Mouse (Mus musculus) cerebellum, adult 18-20 months (tissue): ENCODE data around the gene Myo1g.

Experiments
- DNase-seq, 2 experiments: peaks; one replicate each; pipeline ENCODE4 v3.0.0; 2021

Gene Myo1g

GRCm38 (mm10) chr11:6487496-6487895 is 33.3 kb downstream of the Myo1g start:
- no peak for DNase-seq

GRCm38 (mm10) chr11:6486916-6487315 is 33.8 kb downstream of the Myo1g start:
- no peak for DNase-seq

GRCm38 (mm10) chr11:6484244-6484959 is 36.4 kb downstream of the Myo1g start:
- DNase-seq, result no peak

GRCm38 (mm10) chr11:6483103-6483502 is 37.7 kb downstream of the Myo1g start:
- DNase-seq, result no peak

DNA sequence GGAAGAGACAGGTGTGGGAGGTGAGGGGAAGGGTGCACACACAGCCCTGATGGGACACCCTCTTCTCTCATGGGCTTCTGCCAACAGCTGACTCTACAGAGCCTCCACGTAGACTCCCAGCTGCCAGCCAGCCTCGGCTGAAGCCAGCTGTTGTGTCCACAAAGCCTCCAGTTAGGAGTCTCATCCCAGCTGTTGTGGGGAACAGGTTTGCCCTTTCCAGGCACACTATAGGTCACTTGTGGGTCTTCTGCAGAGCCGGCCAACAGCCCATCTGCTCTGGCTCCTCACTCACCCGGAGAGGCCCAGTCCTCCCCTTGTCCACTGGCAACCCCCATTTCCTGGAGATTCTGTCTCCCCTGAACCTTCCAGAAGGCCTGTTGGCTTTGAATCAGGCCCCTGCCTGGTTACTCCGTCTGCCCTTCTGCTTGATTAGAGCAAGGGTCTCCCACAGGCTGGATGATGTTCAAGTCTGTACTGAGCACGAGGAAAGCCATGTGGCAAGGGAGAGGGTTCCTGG is 39.0 kb downstream of the Myo1g start:
- peak; percentile 63 to 66 for DNase-seq

GRCm38 (mm10) chr11:6480681-6481405 is 39.9 kb downstream of the Myo1g start:
- peak in 1 of 2 experiments; percentile 39 for DNase-seq

GRCm38 (mm10) chr11:6480191-6480590 is 40.6 kb downstream of the Myo1g start:
- peak; percentile 78 to 87 for DNase-seq

GRCm38 (mm10) chr11:6479231-6479630 is 41.5 kb downstream of the Myo1g start:
- DNase-seq, result no peak

- DNase-seq, result no peak
Measured at GRCm38 (mm10) chr11:6477350-6477749, 43.4 kb downstream of the Myo1g start.

GRCm38 (mm10) chr11:6476876-6477275 is 43.9 kb downstream of the Myo1g start:
- DNase-seq, result no peak

- DNase-seq, result peak; percentile 90 to 98
Measured at GRCm38 (mm10) chr11:6475867-6476484, 44.8 kb downstream of the Myo1g start, which contains the start of gene Purb. TSS of gene Purb (minus strand) at chr11:6475917.

- DNase-seq, result peak; percentile 48 to 66
Measured at GRCm38 (mm10) chr11:6474874-6475731, 45.7 kb downstream of the Myo1g start.

GRCm38 (mm10) chr11:6474381-6474780 is 46.4 kb downstream of the Myo1g start:
- DNase-seq, result no peak

DNA sequence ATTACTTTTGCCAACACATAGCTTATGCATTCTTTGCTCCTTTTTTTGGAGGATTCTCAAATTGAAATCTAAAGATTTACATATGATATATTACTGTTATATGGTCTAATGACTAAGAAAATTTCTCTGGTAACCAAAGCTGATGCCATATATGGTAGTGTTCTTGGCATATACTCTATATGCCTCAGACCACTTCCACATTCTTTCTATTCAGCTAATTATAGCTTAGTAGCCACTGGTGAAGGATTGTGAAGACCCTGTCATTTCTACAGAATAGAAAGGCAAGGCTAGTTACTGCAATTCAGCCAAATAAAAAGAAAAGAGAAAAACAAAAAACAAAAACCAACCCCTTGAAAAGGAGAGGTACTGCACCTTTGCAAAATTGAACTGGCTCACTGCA is 48.7 kb downstream of the Myo1g start:
- DNase-seq, result no peak

DNA sequence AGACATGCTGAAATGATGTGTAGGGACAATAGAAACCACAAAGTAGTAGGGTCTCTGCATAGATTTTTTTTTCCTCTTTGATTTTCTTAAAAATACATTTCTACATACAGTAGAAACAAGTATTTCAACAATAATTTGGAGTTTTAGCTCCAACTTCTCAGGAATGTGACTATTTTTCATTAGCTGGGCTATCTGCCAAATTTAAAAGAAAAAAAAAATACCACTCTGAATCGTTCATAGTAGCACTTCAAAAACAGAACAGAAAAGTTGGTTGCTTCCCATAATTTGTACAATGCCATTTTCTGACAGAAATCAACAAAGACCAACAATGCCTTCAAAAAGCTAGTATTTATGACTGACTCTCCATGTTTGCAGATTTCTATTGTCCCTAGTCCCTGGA is 49.3 kb downstream of the Myo1g start:
- no peak for DNase-seq

DNA sequence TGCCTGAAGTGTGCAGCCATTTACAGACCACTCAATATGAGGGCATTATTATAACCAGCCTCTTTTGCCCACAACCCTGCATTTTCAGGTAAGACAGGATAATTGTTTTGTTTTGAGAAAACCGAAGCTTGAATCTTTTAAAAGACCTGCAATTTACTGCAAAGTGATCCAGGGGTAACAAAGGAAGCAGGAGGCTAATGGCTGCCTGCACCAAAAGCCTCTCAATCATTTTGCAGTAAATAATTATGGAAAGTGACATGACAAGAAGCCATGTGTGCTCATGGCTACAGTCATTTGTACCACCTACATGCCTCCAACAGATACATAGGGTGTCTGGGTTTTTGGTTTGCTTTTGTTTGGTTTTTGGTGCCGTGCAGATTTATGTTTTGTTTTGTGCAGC is 49.7 kb downstream of the Myo1g start:
- no peak for DNase-seq

DNA sequence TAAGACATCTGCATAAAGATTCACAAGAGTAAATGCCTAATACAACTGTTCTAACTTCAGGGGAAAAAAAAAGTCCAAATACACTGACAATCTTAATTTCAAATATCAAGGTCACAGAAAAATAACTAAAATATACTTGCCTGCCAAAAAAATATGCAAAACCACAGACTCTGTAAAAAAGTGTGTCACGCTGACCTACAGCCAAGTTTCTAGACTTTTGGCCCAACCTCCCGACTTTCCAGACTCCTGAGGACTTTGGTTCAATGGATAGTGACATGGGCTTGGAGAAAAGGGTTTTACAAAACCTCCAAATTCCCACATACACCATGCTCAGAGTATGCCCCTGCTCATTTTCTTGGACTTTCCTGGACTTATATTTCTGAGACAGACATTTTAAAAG is 52.2 kb downstream of the Myo1g start:
- DNase-seq, result no peak

DNA sequence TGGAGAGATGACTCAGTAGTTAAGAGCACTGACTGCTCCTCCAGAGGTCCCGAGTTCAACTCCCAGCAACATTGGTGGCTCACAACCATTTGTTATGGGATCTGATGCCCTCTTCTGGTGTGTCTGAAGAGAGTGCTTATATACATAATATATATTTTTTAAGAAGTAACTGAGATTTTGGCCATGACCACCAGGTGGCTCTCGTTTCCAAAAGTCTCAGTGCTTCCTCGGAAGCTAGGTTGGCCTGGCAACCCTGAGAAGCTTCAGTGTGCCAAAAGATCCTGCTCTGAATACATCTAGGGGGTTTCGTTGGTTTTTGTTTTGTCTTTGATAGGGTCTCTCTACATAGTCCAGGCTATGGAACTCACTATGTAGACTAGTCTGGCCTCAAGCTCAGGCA is 55.6 kb downstream of the Myo1g start:
- DNase-seq, result peak; percentile 71 to 75

DNA sequence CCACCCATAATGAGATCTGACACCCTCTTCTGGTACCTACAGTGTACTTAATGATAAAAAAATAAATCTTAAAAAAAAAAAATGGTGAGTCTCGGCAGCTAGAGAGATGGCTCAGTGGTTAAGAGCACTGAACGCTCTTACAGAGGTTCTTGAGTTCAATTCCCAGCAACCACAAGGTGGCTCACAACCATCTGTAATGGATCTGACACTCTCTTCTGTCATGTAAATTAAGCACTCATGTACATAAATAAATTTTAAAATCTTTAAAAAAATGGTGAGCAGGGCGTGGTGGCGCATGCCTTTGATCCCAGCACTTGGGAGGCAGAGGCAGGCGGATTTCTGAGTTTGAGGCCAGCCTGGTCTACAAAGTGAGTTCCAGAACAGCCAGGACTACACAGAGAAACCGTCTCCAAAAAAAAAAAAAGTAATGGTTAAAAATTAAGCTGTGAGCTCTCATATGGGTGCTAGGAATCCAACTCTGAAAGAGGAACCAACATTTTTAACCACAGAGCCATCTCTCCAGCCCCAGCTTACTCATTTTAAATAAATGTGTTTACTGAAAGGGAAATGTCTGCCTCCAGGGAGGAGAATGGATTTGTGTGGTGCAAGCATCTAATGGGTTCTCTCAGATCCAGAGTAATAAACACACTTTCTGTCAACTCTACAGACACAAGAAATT is 57.5 kb downstream of the Myo1g start:
- no peak for DNase-seq
